Mouse (Mus musculus) right cerebral cortex, postnatal 36 days (tissue): ENCODE measurements around the gene Hectd1.

Experiments used
- DNase-seq, 2 experiments: peaks; one replicate each; pipeline ENCODE4 v3.0.0; 2022; ENCODE audit warnings: low spot score in 2 of 2, mixed read lengths in 1 of 2

The Hectd1 gene

GRCm38 (mm10) chr12:51829290-51830076 is at the start of gene Hectd1:
Hectd1 (minus strand) TSS chr12:51829536.
- DNase-seq = peak; percentile 68 to 71

GRCm38 (mm10) chr12:51871446-51872144 is 42.3 kb upstream of the Hectd1 start:
- no peak for DNase-seq

GRCm38 (mm10) chr12:51869511-51869910 is 40.2 kb upstream of the Hectd1 start:
- DNase-seq = no peak

- DNase-seq = no peak
Observed at GRCm38 (mm10) chr12:51867076-51867475, 37.7 kb upstream of the Hectd1 start.

GRCm38 (mm10) chr12:51866226-51866910 is 37.0 kb upstream of the Hectd1 start:
- no peak for DNase-seq

- no peak for DNase-seq
Observed at GRCm38 (mm10) chr12:51865790-51866179, 36.4 kb upstream of the Hectd1 start.

GRCm38 (mm10) chr12:51865061-51865789 is 35.9 kb upstream of the Hectd1 start:
- no peak for DNase-seq

- DNase-seq = no peak
Observed at GRCm38 (mm10) chr12:51863116-51864002, 34.0 kb upstream of the Hectd1 start.

- DNase-seq = no peak
Observed at GRCm38 (mm10) chr12:51858134-51859028, 29.0 kb upstream of the Hectd1 start.

GRCm38 (mm10) chr12:51856768-51857295 is 27.5 kb upstream of the Hectd1 start:
- no peak for DNase-seq

- DNase-seq = no peak
Observed at GRCm38 (mm10) chr12:51855872-51856271, 26.5 kb upstream of the Hectd1 start.

GRCm38 (mm10) chr12:51855453-51855852 is 26.1 kb upstream of the Hectd1 start:
- no peak for DNase-seq

GRCm38 (mm10) chr12:51851617-51852016 is 22.3 kb upstream of the Hectd1 start:
- DNase-seq = no peak

- no peak for DNase-seq
Observed at GRCm38 (mm10) chr12:51851155-51851554, 21.8 kb upstream of the Hectd1 start.

GRCm38 (mm10) chr12:51850339-51850738 is 21.0 kb upstream of the Hectd1 start:
- no peak for DNase-seq

- DNase-seq = no peak
Observed at GRCm38 (mm10) chr12:51849902-51850301, 20.6 kb upstream of the Hectd1 start.

GRCm38 (mm10) chr12:51847953-51848680 is 18.8 kb upstream of the Hectd1 start:
- no peak for DNase-seq

- no peak for DNase-seq
Observed at GRCm38 (mm10) chr12:51845261-51845660, 15.9 kb upstream of the Hectd1 start.

- peak; percentile 83 to 87 for DNase-seq
Observed at GRCm38 (mm10) chr12:51844771-51845256, 15.5 kb upstream of the Hectd1 start.
